29 mouse cellular contexts compared by ENCODE assay signal in genomic region chr2:140664381-140664780, GRCm38 (mm10). TPM values are rescaled to one million over a fixed set of nuclear protein-coding genes. Genes with fewer than 3 reads are reported as not detected.
DNase-seq lines count a peak whose midpoint lies in the region; ATAC-seq and TF ChIP-seq lines count a peak whose summit lies in the region.
"Had no signal": no experiment of that assay in that cellular context is flagged by ENCODE, and none has a peak within 500 bp of the region (broad histone marks: within the 10 kb centered on the region; RNA-seq: fewer than 3 reads in every experiment).

No protein-coding gene starts in this region.

- 93% methylated on average over 4 of the region's 4 CpGs for WGBS in embryonic facial prominence, embryonic 12.5 days
- WGBS in embryonic facial prominence, embryonic 10.5 days: 85% methylated on average over 4 of the region's 4 CpGs
- WGBS in liver, postnatal 0 days (ENCODE audit: insufficient replicate concordance): 73% methylated on average over 4 of the region's 4 CpGs

- TF ChIP-seq CTCF in liver, postnatal 0 days (IDR thresholded peaks at IDR 0.05; ENCODE audit: low read depth): no peak

- no peak overlapping the region for H3K27ac ChIP-seq in embryonic facial prominence, embryonic 12.5 days
- H3K27ac ChIP-seq in embryonic facial prominence, embryonic 10.5 days (replicated peaks): no peak overlapping the region
- H3K27ac ChIP-seq in liver, postnatal 0 days (ENCODE audit: low read depth): no peak overlapping the region
- H3K27ac ChIP-seq: embryonic facial prominence, embryonic 15.5 days; heart, adult 2 months; heart, embryonic 10.5 days; heart, embryonic 13.5 days; hindbrain, embryonic 14.5 days; hindbrain, postnatal 0 days had no signal

- TF ChIP-seq EP300 in liver, postnatal 0 days (IDR thresholded peaks at IDR 0.05; ENCODE audit: low read depth): no peak

- DNase-seq in cerebellum, adult 8-10 months: peak; percentile 26
- no peak for DNase-seq in cerebellum, postnatal 36 days
- no peak for DNase-seq in embryonic facial prominence, embryonic 10.5 days (ENCODE audit: low spot score)
- peak; percentile 11 for DNase-seq in Muller cell, postnatal 12 days (ENCODE audit: inconsistent ontology term)
- peak; percentile 18 for DNase-seq in adipocyte (ENCODE audit: low spot score)
- DNase-seq in liver, postnatal 0 days: no peak
- no peak for DNase-seq in adrenal gland, adult 18-20 months (ENCODE audit: low spot score in 2 of 2)
- DNase-seq: adrenal gland, adult 2 months; adrenal gland, postnatal 14 days; gastrocnemius, postnatal 10 days; gastrocnemius, postnatal 36 days; heart, adult 2 months; heart, postnatal 14 days; heart, postnatal 4 days; kidney, adult 18-20 months; kidney, adult 9 months had no signal

- no peaks in the 10 kb centered on the region for H3K9me3 ChIP-seq in embryonic facial prominence, embryonic 12.5 days
- H3K9me3 ChIP-seq in embryonic facial prominence, embryonic 10.5 days: no peaks in the 10 kb centered on the region
- no peaks in the 10 kb centered on the region for H3K9me3 ChIP-seq in liver, postnatal 0 days (ENCODE audit: low read length)
- H3K9me3 ChIP-seq: embryonic facial prominence, embryonic 15.5 days; heart, embryonic 10.5 days; heart, embryonic 13.5 days had no signal

- no peaks in the 10 kb centered on the region for H3K27me3 ChIP-seq in embryonic facial prominence, embryonic 12.5 days
- no peaks in the 10 kb centered on the region for H3K27me3 ChIP-seq in embryonic facial prominence, embryonic 10.5 days (replicated peaks; ENCODE audit: low read depth, poor library complexity, severe bottlenecking)
- H3K27me3 ChIP-seq in liver, postnatal 0 days (ENCODE audit: insufficient read depth, low read length): no peaks in the 10 kb centered on the region
- H3K27me3 ChIP-seq: embryonic facial prominence, embryonic 15.5 days; heart, embryonic 13.5 days had no signal

- H3K4me3 ChIP-seq in embryonic facial prominence, embryonic 12.5 days: no peak overlapping the region
- no peak overlapping the region for H3K4me3 ChIP-seq in embryonic facial prominence, embryonic 10.5 days
- no peak overlapping the region for H3K4me3 ChIP-seq in liver, postnatal 0 days (ENCODE audit: low read depth, low read length)
- H3K4me3 ChIP-seq: embryonic facial prominence, embryonic 15.5 days; heart, adult 2 months; heart, embryonic 10.5 days; heart, embryonic 13.5 days had no signal

- no peak for ATAC-seq in embryonic facial prominence, embryonic 12.5 days (ENCODE audit: insufficient number of reproducible peaks, insufficient read depth, low FRiP score, low TSS enrichment)
- no peak for ATAC-seq in liver, postnatal 0 days
- ATAC-seq: activated CD4-positive, CD25-positive, alpha-beta regulatory T cell, adult 4 months; CD4-positive, CD25-positive, alpha-beta regulatory T cell, adult 4 months; forebrain, embryonic 14.5 days; hindbrain, postnatal 0 days; inflammation-experienced regulatory T-cells, adult 6 months; intestine, embryonic 16.5 days had no signal

- H3K4me1 ChIP-seq in embryonic facial prominence, embryonic 12.5 days: peaks cover 17% of the 10 kb centered on the region
- peaks cover 36% of the 10 kb centered on the region for H3K4me1 ChIP-seq in embryonic facial prominence, embryonic 10.5 days
- no peaks in the 10 kb centered on the region for H3K4me1 ChIP-seq in liver, postnatal 0 days (ENCODE audit: insufficient read depth)

- H3K36me3 ChIP-seq in embryonic facial prominence, embryonic 12.5 days: peaks cover 29% of the 10 kb centered on the region
- H3K36me3 ChIP-seq in embryonic facial prominence, embryonic 10.5 days (replicated peaks): peaks cover 51% of the 10 kb centered on the region
- no peaks in the 10 kb centered on the region for H3K36me3 ChIP-seq in liver, postnatal 0 days (replicated peaks; ENCODE audit: insufficient read depth, low read length)

- H3K4me2 ChIP-seq in embryonic facial prominence, embryonic 12.5 days (replicated peaks): 0 out of 2 replicates have a peak overlapping the region, but pooled peaks have one; percentile 2
- H3K4me2 ChIP-seq in liver, postnatal 0 days (ENCODE audit: low read depth, low read length): no peak overlapping the region
- H3K4me2 ChIP-seq: embryonic facial prominence, embryonic 15.5 days; heart, embryonic 13.5 days had no signal

- no peak overlapping the region for H3K9ac ChIP-seq in embryonic facial prominence, embryonic 12.5 days
- H3K9ac ChIP-seq in liver, postnatal 0 days (replicated peaks): no peak overlapping the region
- H3K9ac ChIP-seq: embryonic facial prominence, embryonic 15.5 days; heart, embryonic 13.5 days; hindbrain, embryonic 14.5 days had no signal

RNA-seq across cellular contexts. Expression of gene Flrt3, which starts 6.9 kb away (rescaled TPM):
- 77.2 and 86.0 TPM in 2 replicates for polyA plus RNA-seq in embryonic facial prominence, embryonic 12.5 days (2016; fragmentation: Nextera tagmentation; extraction: Ambion mirVana)
- 57.6 and 66.9 TPM in 2 replicates for polyA plus RNA-seq in embryonic facial prominence, embryonic 10.5 days (2016; fragmentation: Nextera tagmentation; extraction: Ambion mirVana)
- 0.86 and 1.1 TPM in 2 replicates for polyA plus RNA-seq in liver, postnatal 0 days (2015; fragmentation: Nextera tagmentation; extraction: Ambion mirVana)
- 1 to 10 TPM; 5.2 to 8.7 TPM for total RNA-seq in adrenal gland, adult 18-20 months (2021)
- total RNA-seq: granulocyte monocyte progenitor cell, adult 5-6 weeks; MEL had no signal

Comparison
In these comparisons a context has a peak if more than half of its experiments do, and no peak if none do; other contexts are left out.
1. DNase-seq: peak in cerebellum, adult 8-10 months (single experiment), Muller cell, postnatal 12 days (single experiment) and adipocyte (single experiment); none in cerebellum, postnatal 36 days (0 of 2), embryonic facial prominence, embryonic 10.5 days (single experiment), liver, postnatal 0 days (single experiment) and adrenal gland, adult 18-20 months (0 of 2).
2. RNA of gene Flrt3, which starts 6.9 kb away (polyA plus RNA-seq): 77.2 to 86.0 TPM in embryonic facial prominence, embryonic 12.5 days and 57.6 to 66.9 TPM in embryonic facial prominence, embryonic 10.5 days; 0.86 to 1.1 TPM in liver, postnatal 0 days; every median in the first group is over 10 times any median in the second.